Mouse (Mus musculus): ENCODE measurements around the gene Dst.
"Not testable (repeated sequence)": the region's sequence is repeated elsewhere in the genome, so short reads cannot be mapped to it uniquely, and the experiment has no call there.

Dst gene

DNA sequence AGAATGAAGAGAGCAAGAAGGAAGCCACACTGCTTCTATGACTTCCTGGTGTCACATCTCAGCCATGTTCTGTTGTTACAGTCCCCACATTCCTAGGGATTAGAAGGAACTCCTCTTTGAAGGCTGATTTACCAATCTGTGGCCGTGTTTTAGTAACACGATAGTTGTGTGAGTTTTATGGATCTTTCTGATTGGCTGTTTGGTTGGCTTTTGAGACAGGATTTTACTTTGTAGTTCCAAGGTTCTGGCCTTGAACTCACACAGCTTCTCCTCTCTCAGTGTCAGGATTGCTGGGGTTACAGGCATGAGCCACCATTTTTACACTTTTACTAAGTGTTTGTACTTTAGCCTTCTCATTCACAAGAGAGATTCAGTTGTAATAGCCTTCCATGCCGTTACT is 155.9 kb downstream of the Dst start:
- no peak for DNase-seq (ENCODE audit: low spot score in 2 of 2)

GRCm38 (mm10) chr1:34065551-34066048 is 157.6 kb downstream of the Dst start:
- no peak for DNase-seq (ENCODE audit: low spot score in 2 of 2)

DNA sequence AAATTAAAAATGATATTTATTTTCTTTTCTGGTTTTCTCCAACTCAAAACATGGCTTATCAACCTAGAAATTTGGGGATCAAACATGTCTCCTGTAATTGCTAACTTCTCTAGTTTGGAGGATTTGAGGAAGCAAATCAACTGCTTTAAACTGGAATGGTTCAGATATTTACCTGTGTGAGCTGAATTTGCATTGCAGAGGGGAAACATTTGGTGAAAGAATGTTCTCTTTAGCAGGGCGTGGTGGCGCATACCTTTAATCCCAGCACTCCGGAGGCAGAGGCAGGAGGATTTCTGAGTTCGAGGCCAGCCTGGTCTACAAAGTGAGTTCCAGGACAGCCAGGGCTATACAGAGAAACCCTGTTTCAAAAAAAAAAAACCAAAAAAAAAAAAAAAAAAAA is 158.4 kb downstream of the Dst start:
- DNase-seq (ENCODE audit: low spot score in 2 of 2): not testable (repeated sequence)

DNA sequence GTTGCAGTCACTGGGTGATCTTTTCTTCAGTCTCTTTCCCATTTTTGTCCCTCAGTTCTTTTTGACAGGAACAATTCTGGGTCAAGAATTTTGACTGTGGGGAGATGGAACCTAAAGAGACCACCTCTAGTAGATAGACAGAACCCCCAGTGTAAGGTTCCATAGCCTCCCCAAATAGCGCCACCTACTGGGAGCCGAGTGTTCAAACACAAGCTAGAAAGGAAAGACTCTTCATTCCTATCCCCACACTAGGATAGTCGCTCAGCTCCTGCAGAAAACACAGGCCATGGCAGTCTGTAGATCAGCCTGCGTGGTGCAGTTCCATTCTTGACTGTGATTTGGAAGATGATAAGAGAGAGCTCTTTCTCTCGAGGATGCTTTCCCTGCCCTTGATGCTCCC is 160.3 kb downstream of the Dst start:
- no peak for DNase-seq (ENCODE audit: low spot score in 2 of 2)

GRCm38 (mm10) chr1:34069514-34070290 is 161.7 kb downstream of the Dst start:
- DNase-seq (ENCODE audit: low spot score in 2 of 2): no peak

DNA sequence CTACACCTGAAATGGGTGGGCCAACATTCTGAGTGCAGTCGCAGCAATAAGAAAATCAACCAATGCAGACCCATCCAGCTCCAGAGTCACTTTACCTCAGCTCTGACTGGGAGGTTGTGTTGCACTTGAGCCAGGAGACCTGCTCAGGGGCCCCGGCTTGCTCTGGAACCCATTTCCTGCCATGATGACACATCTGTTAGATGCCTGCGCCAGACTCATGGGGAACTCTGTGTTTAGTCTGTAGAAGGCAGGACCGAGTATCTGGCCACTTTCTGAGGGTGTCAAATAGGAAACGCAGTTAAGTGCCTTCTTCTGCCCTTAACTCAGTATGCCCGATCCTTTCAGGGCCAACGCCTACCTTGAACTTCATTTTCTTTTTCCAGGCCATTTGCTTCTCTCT is 162.4 kb downstream of the Dst start:
- DNase-seq (ENCODE audit: low spot score in 2 of 2): no peak

DNA sequence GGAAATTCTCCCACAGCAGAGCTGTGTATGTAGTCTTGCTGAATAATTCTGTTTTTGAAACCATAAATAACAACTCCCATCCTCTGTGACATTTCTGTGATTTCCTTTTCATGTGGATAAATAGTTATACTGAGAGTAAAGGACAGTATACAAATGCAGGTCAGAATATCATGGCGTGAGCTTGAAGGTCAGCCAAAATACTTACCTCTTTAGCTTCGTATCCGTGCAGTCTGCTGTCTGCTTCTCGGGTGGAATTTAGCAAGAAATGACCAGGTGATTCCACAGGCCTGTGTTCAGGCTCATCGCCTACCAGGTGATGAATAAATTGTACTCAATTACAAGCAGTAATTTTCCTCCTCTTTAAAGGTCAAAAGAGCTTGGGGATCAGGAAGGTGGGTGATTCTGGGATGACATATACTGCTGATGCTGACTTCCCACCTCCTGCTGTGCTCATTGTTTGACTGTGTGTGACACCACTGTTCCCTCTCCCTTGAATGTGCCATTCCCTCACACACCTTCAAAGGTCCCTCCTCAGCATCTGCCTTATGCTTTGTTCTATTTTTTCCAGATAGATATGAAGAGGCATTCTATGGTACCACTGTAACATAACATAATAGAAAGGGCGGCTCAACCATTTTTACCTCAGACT is 163.1 kb downstream of the Dst start:
- DNase-seq (ENCODE audit: low spot score in 2 of 2): no peak

DNA sequence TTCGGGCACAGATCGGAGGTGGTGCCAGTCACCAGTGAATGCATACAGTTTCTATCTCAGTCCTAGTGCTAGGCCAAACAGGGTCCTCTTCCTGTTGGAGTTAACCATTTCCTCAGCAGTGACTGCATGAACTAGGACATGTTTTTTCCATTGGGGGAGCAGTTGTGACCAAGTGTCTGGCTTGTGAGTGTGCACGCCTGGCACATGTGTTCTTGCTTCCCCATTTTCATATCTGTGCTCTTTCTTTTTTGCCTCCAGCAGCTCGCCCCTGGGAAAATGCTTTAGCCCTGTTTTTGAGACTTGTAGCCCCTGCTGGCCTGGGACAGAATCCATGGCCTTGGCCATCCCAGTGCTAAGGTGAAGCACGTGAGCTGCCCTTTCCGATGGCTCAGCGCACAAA is 164.2 kb downstream of the Dst start:
- DNase-seq (ENCODE audit: low spot score in 2 of 2): no peak

DNA sequence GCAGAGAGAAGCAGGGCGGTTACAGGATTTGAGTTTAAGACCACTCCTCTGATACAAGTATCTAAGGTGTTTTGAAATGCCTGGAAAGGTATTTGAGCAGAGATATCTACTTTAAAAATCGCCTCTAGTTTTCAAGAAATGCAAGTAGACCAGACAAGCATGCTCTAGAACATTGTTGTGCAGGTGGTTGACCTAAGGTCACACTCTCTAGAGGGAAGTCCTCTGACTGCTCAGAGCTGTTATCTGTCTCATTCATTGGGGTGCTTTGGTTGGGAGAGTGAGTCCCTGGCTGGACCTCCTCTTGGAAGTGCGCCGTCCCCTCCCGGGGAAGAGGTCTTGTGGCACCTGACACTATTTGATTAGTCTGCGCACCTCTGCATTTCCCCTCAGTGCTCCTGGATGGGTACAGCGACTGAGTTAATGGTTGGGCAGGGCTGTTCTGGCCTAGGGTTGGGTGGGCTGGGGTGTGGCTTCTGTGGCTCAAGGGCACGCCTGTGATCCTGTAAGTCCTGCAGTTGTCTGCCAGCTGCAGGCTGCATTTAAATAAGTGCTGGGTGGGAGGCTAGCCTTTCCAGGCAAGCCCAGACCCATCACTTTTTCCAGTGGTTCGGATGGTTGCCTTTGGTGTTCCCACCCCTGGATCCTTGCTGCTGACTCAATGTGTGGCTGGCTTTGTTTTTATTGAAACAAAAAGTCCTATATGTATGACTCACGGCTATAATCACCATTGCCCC is 165.6 kb downstream of the Dst start:
- DNase-seq (ENCODE audit: low spot score in 2 of 2): no peak

GRCm38 (mm10) chr1:34074245-34075187 is 166.5 kb downstream of the Dst start:
- no peak for DNase-seq (ENCODE audit: low spot score in 2 of 2)

DNA sequence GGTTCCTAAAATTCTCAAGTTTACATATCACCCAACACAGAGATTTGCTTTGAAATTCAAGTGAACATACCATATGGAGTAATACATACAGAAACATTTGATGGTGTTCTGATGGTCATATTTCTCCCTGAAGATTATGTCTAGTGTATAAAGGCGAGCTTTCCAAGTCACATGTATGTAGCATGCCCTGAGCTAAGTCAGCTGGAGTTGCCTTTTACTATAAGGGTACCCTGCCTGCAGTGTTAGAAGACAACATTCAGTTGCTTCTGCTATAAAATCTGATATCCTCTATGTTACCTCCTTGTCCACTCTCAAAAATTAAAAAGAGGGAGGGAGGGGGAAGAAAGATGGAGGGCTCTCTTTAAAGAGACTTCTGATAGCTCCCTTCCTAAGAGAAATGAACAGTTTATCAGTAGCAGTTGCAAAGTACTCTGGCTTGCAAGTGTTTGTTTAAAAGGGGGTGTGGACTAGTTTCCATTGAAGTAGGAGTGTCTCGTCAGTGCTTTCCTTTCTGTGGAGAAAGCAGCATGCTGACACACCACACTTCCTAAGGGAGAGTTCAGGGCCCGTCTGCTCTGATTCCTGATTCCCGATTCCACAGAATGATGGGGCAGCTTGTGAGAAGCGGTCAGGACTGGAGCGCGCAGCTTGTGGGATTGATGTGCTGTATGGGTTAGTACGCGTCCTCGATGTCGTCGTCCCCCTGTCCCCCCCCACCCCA is 168.8 kb downstream of the Dst start:
- no peak for DNase-seq (ENCODE audit: low spot score in 2 of 2)

DNA sequence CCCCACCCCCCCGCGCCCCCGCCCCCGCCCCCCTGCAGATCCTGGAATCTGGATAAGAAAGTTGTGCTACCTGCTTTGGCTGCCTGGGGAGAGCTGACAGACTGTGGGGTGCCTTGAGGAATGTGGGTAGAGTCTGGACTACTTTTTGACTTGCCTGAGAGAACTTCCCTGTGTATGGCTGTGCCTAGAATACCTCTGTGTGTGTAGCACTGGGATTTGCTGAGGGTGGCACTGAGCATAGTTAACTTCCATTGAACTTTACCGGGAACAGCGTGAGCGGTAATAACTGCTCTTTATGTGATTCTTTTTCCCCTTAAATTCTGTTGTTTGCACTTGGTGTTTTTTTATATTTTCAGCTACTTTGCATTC is 169.4 kb downstream of the Dst start:
- DNase-seq (ENCODE audit: low spot score in 2 of 2): no peak

- no peak for DNase-seq (ENCODE audit: low spot score in 2 of 2)
Observed at GRCm38 (mm10) chr1:34077941-34078340, 169.9 kb downstream of the Dst start.

- no peak for DNase-seq (ENCODE audit: low spot score in 2 of 2)
Observed at GRCm38 (mm10) chr1:34089011-34089410, 181.0 kb downstream of the Dst start.

DNA sequence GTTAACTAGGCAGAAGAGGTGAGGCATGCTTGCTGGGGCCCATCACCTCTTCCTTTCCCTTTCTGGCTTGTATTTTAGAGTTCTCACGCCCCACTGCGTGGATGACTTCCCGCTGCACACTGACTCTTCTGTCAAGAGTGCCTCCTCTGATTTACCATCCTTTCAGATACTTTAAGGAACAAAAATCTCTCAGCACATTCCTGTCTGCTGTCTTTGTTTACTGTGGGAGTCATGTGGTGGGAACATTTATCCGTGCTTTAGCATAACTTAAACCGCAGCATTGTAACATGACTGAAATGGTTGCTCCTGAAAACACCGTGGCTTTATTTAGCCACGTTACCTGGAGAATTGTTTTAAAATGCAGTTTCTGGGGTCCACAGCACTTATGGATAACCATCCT is 182.7 kb downstream of the Dst start:
- no peak for DNase-seq (ENCODE audit: low spot score in 2 of 2)

DNA sequence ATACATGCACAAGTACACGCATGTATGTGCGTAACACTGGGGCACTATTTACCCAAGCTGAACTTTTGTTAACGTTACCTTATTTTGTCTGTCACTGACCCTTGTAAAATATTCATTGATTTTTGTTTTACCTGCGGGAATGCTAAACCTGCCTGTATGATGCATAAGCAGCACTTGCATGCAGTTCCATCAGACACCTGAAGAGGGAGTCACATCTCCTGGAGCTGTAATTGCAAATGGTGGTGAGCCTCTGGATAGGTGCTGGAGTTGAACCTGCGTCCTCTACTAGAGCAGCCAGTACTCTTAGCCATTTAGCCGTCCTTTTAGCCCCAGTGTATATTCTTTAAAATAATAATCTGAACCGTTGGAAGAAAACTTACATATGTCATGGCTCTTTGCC is 185.6 kb downstream of the Dst start:
- no peak for DNase-seq (ENCODE audit: low spot score in 2 of 2)

DNA sequence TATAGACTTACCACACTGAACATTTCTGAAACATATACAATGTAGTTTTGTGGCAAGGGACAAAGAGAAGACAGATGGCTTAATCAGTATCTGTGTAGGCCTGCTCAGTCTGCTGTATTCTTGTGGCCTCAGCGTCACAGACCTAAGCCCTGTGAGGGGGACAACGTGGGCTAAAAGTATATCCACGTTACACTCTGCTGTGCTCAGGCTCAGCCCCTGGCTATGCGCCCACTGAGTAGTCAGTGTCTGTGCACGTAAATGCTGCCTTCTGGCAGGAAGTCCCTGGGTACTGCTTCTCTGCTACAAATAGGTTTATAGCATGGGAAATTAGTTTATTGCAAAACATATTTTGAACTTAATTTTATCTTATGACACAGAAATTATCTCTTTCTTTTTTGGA is 186.3 kb downstream of the Dst start:
- peak; percentile 57 to 65 for DNase-seq (ENCODE audit: low spot score in 2 of 2)

GRCm38 (mm10) chr1:34095173-34095572 is 187.1 kb downstream of the Dst start:
- no peak for DNase-seq (ENCODE audit: low spot score in 2 of 2)

- DNase-seq (ENCODE audit: low spot score in 2 of 2): no peak
Observed at GRCm38 (mm10) chr1:34096923-34097322, 188.9 kb downstream of the Dst start.

DNA sequence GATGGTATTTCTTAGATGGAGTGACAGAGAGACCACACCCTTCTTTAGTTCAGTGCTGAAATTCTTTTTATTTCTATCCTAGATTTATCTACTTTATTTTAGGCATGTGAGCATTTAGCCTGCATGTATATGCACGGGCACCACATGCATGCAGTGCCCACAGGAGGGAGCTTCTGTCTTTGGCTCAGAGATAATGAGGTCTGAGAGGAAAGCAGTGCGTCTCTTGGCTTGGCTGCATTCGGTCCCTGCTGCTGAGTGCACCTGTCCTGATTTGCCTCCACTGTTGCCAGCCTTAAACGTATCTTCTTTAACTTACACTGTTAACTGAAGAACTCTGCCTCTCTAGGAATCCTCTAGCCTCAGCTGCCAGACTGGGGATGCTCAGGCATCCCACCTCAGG is 189.6 kb downstream of the Dst start:
- DNase-seq (ENCODE audit: low spot score in 2 of 2): peak; percentile 68 to 82

DNA sequence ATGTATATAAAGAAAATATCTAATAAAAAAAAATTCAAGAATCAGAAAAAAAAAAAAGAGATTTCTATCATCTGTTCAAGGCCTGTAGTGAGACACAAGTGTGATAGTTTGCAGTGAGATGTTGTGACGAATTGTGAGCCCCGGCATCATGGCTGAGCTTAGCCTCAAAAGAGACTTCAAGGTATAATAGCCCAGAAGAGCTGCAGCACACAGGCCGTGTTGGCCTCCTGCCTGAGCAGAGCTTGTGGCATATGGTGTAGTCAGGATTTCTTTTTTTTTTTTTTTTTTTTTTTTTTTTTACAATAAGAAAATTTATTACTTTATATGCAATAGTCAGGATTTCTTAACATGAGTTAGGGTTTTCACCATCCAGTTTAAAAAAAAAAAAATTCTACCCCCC is 191.4 kb downstream of the Dst start:
- no peak for DNase-seq (ENCODE audit: low spot score in 2 of 2)
